In the genomic region with DNA sequence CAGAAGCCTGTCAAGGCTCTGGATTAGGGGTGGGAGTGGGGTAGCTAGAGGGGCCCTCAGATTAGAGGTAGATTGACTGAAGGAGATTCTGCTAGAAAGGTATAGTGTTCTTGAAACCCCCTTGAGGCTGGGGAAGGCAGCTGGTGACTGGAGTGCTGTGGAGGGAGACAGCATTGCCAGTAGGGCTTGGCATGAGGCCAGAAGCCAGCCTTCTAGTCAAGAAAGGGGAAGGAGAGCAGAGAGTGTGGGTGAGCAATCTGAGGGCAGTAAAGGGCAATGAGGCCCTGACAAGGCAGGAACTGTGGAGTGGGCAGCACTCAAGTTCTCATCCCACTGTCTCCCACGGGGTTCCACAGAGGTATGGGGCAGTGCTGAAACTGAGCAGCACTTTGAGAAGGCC, we compare ENCODE assay signal across 10 mouse cellular contexts. TPM values are rescaled to one million over a fixed set of nuclear protein-coding genes. Genes with fewer than 3 reads are reported as not detected.
A peak's percentile ranks its signal among the peaks of the same experiment; 100 is the strongest.
DNase-seq lines count a peak whose midpoint lies in the region; ATAC-seq and TF ChIP-seq lines count a peak whose summit lies in the region.
"Had no signal": no experiment of that assay in that cellular context is flagged by ENCODE, and none has a peak within 500 bp of the region (broad histone marks: within the 10 kb centered on the region; RNA-seq: fewer than 3 reads in every experiment).

No protein-coding gene starts in this region.

- H3K9me3 ChIP-seq in hindbrain, embryonic 14.5 days (ENCODE audit: control insufficient read depth, low read length): no peaks in the 10 kb centered on the region
- H3K9me3 ChIP-seq: hindbrain, embryonic 15.5 days; neural tube, embryonic 12.5 days had no signal

- H3K27ac ChIP-seq in hindbrain, embryonic 14.5 days: no peak overlapping the region
- H3K27ac ChIP-seq: hindbrain, embryonic 15.5 days; neural tube, embryonic 12.5 days had no signal

- 30% methylated on average over 1 of the region's 1 CpGs for WGBS in lung, adult 2 months
- WGBS in hindbrain, embryonic 14.5 days: 75% methylated on average over 1 of the region's 1 CpGs

- no peaks in the 10 kb centered on the region for H3K36me3 ChIP-seq in hindbrain, embryonic 14.5 days (replicated peaks; ENCODE audit: control insufficient read depth, insufficient read depth)
- H3K36me3 ChIP-seq: hindbrain, embryonic 15.5 days; neural tube, embryonic 12.5 days had no signal

- 0 out of 2 replicates have a peak, but pooled peaks have one; percentile 12 for TF ChIP-seq POLR2A in lung, adult 2 months (IDR thresholded peaks at IDR 0.05; ENCODE audit: borderline replicate concordance, extremely low read depth, low read depth, low read length)

- peak; percentile 26 for DNase-seq in kidney, adult 9 months
- DNase-seq in kidney, adult 18-20 months: no peak
- DNase-seq in thymus, postnatal 25 days: peak; percentile 7
- DNase-seq in thymus, postnatal 10 days (ENCODE audit: low spot score in 2 of 2): no peak
- no peak for DNase-seq in lung, adult 2 months
- DNase-seq in embryo, embryonic 11 days: no peak
- no peak for DNase-seq in hindbrain, embryonic 14.5 days (ENCODE audit: low spot score)

- no peaks in the 10 kb centered on the region for H3K27me3 ChIP-seq in hindbrain, embryonic 14.5 days (ENCODE audit: control insufficient read depth, insufficient read depth, low read length)
- H3K27me3 ChIP-seq: hindbrain, embryonic 15.5 days; neural tube, embryonic 12.5 days had no signal

- H3K9ac ChIP-seq in hindbrain, embryonic 14.5 days: no peak overlapping the region
- H3K9ac ChIP-seq: hindbrain, embryonic 15.5 days; neural tube, embryonic 12.5 days had no signal

- peak overlapping the region; percentile 21 for H3K4me3 ChIP-seq in lung, adult 2 months (replicated peaks; ENCODE audit: extremely low read depth, low read depth, low read length)
- H3K4me3 ChIP-seq in hindbrain, embryonic 14.5 days (replicated peaks; ENCODE audit: low read length): no peak overlapping the region
- H3K4me3 ChIP-seq: hindbrain, embryonic 15.5 days; neural tube, embryonic 12.5 days had no signal

- peak; percentile 75 for ATAC-seq in granulocyte monocyte progenitor cell, adult 5-6 weeks (replicated peaks; ENCODE audit: poor library complexity, severe bottlenecking)
- no peak for ATAC-seq in hindbrain, embryonic 14.5 days (ENCODE audit: low FRiP score)

- H3K4me2 ChIP-seq in hindbrain, embryonic 14.5 days (replicated peaks): no peak overlapping the region
- H3K4me2 ChIP-seq: hindbrain, embryonic 15.5 days; neural tube, embryonic 12.5 days had no signal

- H3K4me1 ChIP-seq in lung, adult 2 months (ENCODE audit: control insufficient read depth, insufficient read depth, low read length): no peaks in the 10 kb centered on the region; the same call in 1 of the 2 replicates
- H3K4me1 ChIP-seq in hindbrain, embryonic 14.5 days (replicated peaks; ENCODE audit: control insufficient read depth, insufficient read depth, low read length): no peaks in the 10 kb centered on the region
- H3K4me1 ChIP-seq: hindbrain, embryonic 15.5 days had no signal

- TF ChIP-seq CTCF in lung, adult 2 months (IDR thresholded peaks at IDR 0.05; ENCODE audit: insufficient read depth, low read length): no peak

RNA-seq across cellular contexts. Expression of gene Gpr35, which starts 22.2 kb away (rescaled TPM):
- total RNA-seq in granulocyte monocyte progenitor cell, adult 5-6 weeks (2014; fragmentation: Nextera tagmentation): 0.58 TPM in 1 of 2 replicates, not detected in the other
- 0.04 and 0.26 TPM in 2 replicates for total RNA-seq in granulocyte monocyte progenitor cell, adult 5-6 weeks (2017)
- 5.5 and 8.2 TPM in 2 replicates for polyA plus RNA-seq in lung, adult 2 months (2012; rRNA removed)
- polyA plus RNA-seq in hindbrain, embryonic 14.5 days (2014; fragmentation: Nextera tagmentation; extraction: Ambion mirVana): 0.32 and 0.98 TPM in 2 replicates

RNA-seq across cellular contexts. Expression of gene Aqp12, which starts 33.3 kb away (rescaled TPM):
- not detected in 2 replicates for total RNA-seq in granulocyte monocyte progenitor cell, adult 5-6 weeks (2014; fragmentation: Nextera tagmentation)
- total RNA-seq in granulocyte monocyte progenitor cell, adult 5-6 weeks (2017): not detected in 2 replicates
- polyA plus RNA-seq in lung, adult 2 months (2012; rRNA removed): 0.14 TPM in 1 of 2 replicates, not detected in the other
- not detected in 2 replicates for polyA plus RNA-seq in hindbrain, embryonic 14.5 days (2014; fragmentation: Nextera tagmentation; extraction: Ambion mirVana)
- polyA plus RNA-seq: hindbrain, embryonic 15.5 days; neural tube, embryonic 12.5 days had no signal

RNA-seq across cellular contexts. Expression of gene Capn10, which starts 38.7 kb away (rescaled TPM):
- 11.6 and 12.7 TPM in 2 replicates for total RNA-seq in granulocyte monocyte progenitor cell, adult 5-6 weeks (2014; fragmentation: Nextera tagmentation)
- 8.1 and 9.2 TPM in 2 replicates for total RNA-seq in granulocyte monocyte progenitor cell, adult 5-6 weeks (2017)
- 26.8 and 27.3 TPM in 2 replicates for polyA plus RNA-seq in lung, adult 2 months (2012; rRNA removed)
- polyA plus RNA-seq in hindbrain, embryonic 14.5 days (2014; fragmentation: Nextera tagmentation; extraction: Ambion mirVana): 48.2 and 50.6 TPM in 2 replicates

Comparison
In these comparisons a context has a peak if more than half of its experiments do, and no peak if none do; other contexts are left out.
1. DNase-seq: peak in kidney, adult 9 months (single experiment) and thymus, postnatal 25 days (single experiment); none in kidney, adult 18-20 months (single experiment), thymus, postnatal 10 days (0 of 2), lung, adult 2 months (single experiment), embryo, embryonic 11 days (single experiment) and hindbrain, embryonic 14.5 days (single experiment).